ENCODE assay signal across 12 mouse cellular contexts in genomic region chr1:132659604-132660003, GRCm38 (mm10).
A peak's percentile ranks its signal among the peaks of the same experiment; 100 is the strongest.
DNase-seq lines count a peak whose midpoint lies in the region; ATAC-seq and TF ChIP-seq lines count a peak whose summit lies in the region.
"Had no signal": no experiment of that assay in that cellular context is flagged by ENCODE, and none has a peak within 500 bp of the region (broad histone marks: within the 10 kb centered on the region; RNA-seq: fewer than 3 reads in every experiment).

No protein-coding gene starts in this region.

- DNase-seq in layer of hippocampus, adult 18-20 months (ENCODE audit: low spot score in 2 of 2), result peak; percentile 66 to 76
- no peak for DNase-seq in layer of hippocampus, postnatal 25 days (ENCODE audit: extremely low spot score in 1 of 2, low spot score in 1 of 2)
- DNase-seq in forebrain, embryonic 11.5 days (ENCODE audit: low spot score), result no peak
- peak; percentile 60 to 79 for DNase-seq in layer of hippocampus, adult 2 months (ENCODE audit: low spot score in 2 of 2)
- no peak for DNase-seq in spleen, postnatal 10 days (ENCODE audit: low spot score in 2 of 2)
- no peak for DNase-seq in lung, postnatal 14 days
- DNase-seq: adrenal gland, postnatal 10 days; cerebellum, postnatal 14 days had no signal

- ATAC-seq in forebrain, embryonic 11.5 days (replicated peaks; ENCODE audit: low FRiP score), result no peak
- no peak; the same call in 1 of the 2 replicates for ATAC-seq in neural tube, embryonic 14.5 days (ENCODE audit: low read depth)
- no peak for ATAC-seq in megakaryocyte-erythroid progenitor cell, adult 5-6 weeks (replicated peaks; ENCODE audit: low FRiP score, low TSS enrichment, poor library complexity, severe bottlenecking)
- ATAC-seq: intestine, embryonic 15.5 days had no signal

- no peak overlapping the region for H3K4me2 ChIP-seq in forebrain, embryonic 11.5 days (ENCODE audit: low read depth, low read length, severe bottlenecking)
- no peak overlapping the region for H3K4me2 ChIP-seq in neural tube, embryonic 14.5 days (ENCODE audit: low read depth, low read length)
- H3K4me2 ChIP-seq: intestine, embryonic 15.5 days; limb, embryonic 12.5 days had no signal

- H3K4me3 ChIP-seq in forebrain, embryonic 11.5 days (ENCODE audit: low read depth, low read length), result no peak overlapping the region
- no peak overlapping the region for H3K4me3 ChIP-seq in layer of hippocampus, adult 2 months
- no peak overlapping the region for H3K4me3 ChIP-seq in neural tube, embryonic 14.5 days (ENCODE audit: low read depth, low read length)
- H3K4me3 ChIP-seq: intestine, embryonic 15.5 days; limb, embryonic 12.5 days had no signal

- H3K4me1 ChIP-seq in forebrain, embryonic 11.5 days (replicated peaks; ENCODE audit: control insufficient read depth, insufficient read depth, low read length), result no peaks in the 10 kb centered on the region
- H3K4me1 ChIP-seq in neural tube, embryonic 14.5 days (ENCODE audit: control insufficient read depth, insufficient read depth, low read length), result peaks cover 24% of the 10 kb centered on the region
- H3K4me1 ChIP-seq: intestine, embryonic 15.5 days; limb, embryonic 12.5 days had no signal

- H3K27ac ChIP-seq in forebrain, embryonic 11.5 days (ENCODE audit: low read depth, low read length), result peak overlapping the region; percentile 70
- H3K27ac ChIP-seq in layer of hippocampus, adult 2 months, result peak overlapping the region; percentile 78
- H3K27ac ChIP-seq in neural tube, embryonic 14.5 days (ENCODE audit: low read depth, low read length), result peak overlapping the region; percentile 58
- H3K27ac ChIP-seq: intestine, embryonic 15.5 days; limb, embryonic 12.5 days had no signal

- TF ChIP-seq CTCF in layer of hippocampus, adult 2 months (conservative IDR thresholded peaks at IDR 0.05), result no peak

- H3K36me3 ChIP-seq in forebrain, embryonic 11.5 days (ENCODE audit: control insufficient read depth, insufficient read depth, low read length), result no peaks in the 10 kb centered on the region
- no peaks in the 10 kb centered on the region for H3K36me3 ChIP-seq in neural tube, embryonic 14.5 days (ENCODE audit: control insufficient read depth, insufficient read depth, low read length)
- H3K36me3 ChIP-seq: intestine, embryonic 15.5 days; limb, embryonic 12.5 days had no signal

- no peaks in the 10 kb centered on the region for H3K9me3 ChIP-seq in forebrain, embryonic 11.5 days (ENCODE audit: control insufficient read depth, low read length)
- no peaks in the 10 kb centered on the region for H3K9me3 ChIP-seq in neural tube, embryonic 14.5 days (ENCODE audit: control insufficient read depth, low read length)
- H3K9me3 ChIP-seq: intestine, embryonic 15.5 days; limb, embryonic 12.5 days had no signal

- H3K9ac ChIP-seq in forebrain, embryonic 11.5 days (ENCODE audit: low read length), result no peak overlapping the region
- H3K9ac ChIP-seq in neural tube, embryonic 14.5 days (replicated peaks; ENCODE audit: low read depth, low read length), result no peak overlapping the region
- H3K9ac ChIP-seq: intestine, embryonic 15.5 days; limb, embryonic 12.5 days had no signal

- H3K27me3 ChIP-seq in forebrain, embryonic 11.5 days (ENCODE audit: control insufficient read depth, insufficient read depth, low read length), result no peaks in the 10 kb centered on the region
- H3K27me3 ChIP-seq in neural tube, embryonic 14.5 days (ENCODE audit: control insufficient read depth, insufficient read depth, low read length), result no peaks in the 10 kb centered on the region
- H3K27me3 ChIP-seq: intestine, embryonic 15.5 days had no signal

- 40% methylated on average over 3 of the region's 3 CpGs for WGBS in forebrain, embryonic 11.5 days
- 8% methylated on average over 3 of the region's 3 CpGs for WGBS in neural tube, embryonic 14.5 days

Comparison
In these comparisons a context has a peak if more than half of its experiments do, and no peak if none do; other contexts are left out.
1. DNase-seq: peak in layer of hippocampus, adult 18-20 months (2 of 2) and layer of hippocampus, adult 2 months (2 of 2); none in layer of hippocampus, postnatal 25 days (0 of 2), forebrain, embryonic 11.5 days (single experiment), spleen, postnatal 10 days (0 of 2) and lung, postnatal 14 days (single experiment).
2. Peak in every context shown above with its lines, with median percentiles within 50 percentile points of each other: H3K27ac ChIP-seq.